Mouse (Mus musculus) lung, postnatal 0 days (tissue): ENCODE data around the gene Gm17019. TPM values are rescaled to one million over a fixed set of nuclear protein-coding genes. Genes with fewer than 3 reads are reported as not detected.
A peak's percentile ranks its signal among the peaks of the same experiment; 100 is the strongest.
"Not testable (repeated sequence)": the region's sequence is repeated elsewhere in the genome, so short reads cannot be mapped to it uniquely, and the experiment has no call there.

Source experiments
- ATAC-seq: fragments of 200-750 bp; cut with Nextera tagmentation; 2 replicates; pipeline ENCODE4 v1.8.0; 2017; ENCODE audit warnings: moderate library complexity
- DNase-seq: peaks from one replicate; pipeline ENCODE4 v3.0.0-alpha.2; 2016; ENCODE audit warnings: low spot score
- H3K27ac ChIP-seq: fragments of 300-500 bp; sonication (generic); 2 replicates; pipeline ENCODE4 v1.5.1; 2014; ENCODE audit warnings: antibody characterized with exemption, mild to moderate bottlenecking, low read length, mixed read lengths
- H3K27me3 ChIP-seq: fragments of 300-500 bp; sonication (generic); replicated peaks from 2 replicates; pipeline ENCODE4 v1.6.1; 2014; ENCODE audit warnings: low read length, mixed read lengths; ENCODE audit not compliant: insufficient read depth
- H3K36me3 ChIP-seq: fragments of 300-500 bp; sonication (generic); 2 replicates; pipeline ENCODE4 v1.6.1; 2014; ENCODE audit warnings: low read length, mixed read lengths; ENCODE audit not compliant: insufficient read depth
- H3K4me1 ChIP-seq: fragments of 300-500 bp; sonication (generic); 2 replicates; pipeline ENCODE4 v1.6.1; 2014; ENCODE audit warnings: antibody characterized with exemption, low read depth, low read length, mixed read lengths; ENCODE audit not compliant: insufficient read depth
- H3K4me2 ChIP-seq: fragments of 300-500 bp; sonication (generic); replicated peaks from 2 replicates; pipeline ENCODE4 v1.6.1; 2014; ENCODE audit warnings: low read depth, mild to moderate bottlenecking, low read length, moderate library complexity, mixed read lengths
- H3K4me3 ChIP-seq: fragments of 300-500 bp; sonication (generic); 2 replicates; pipeline ENCODE4 v1.5.1; 2014; ENCODE audit warnings: low read depth, low read length
- H3K9ac ChIP-seq: fragments of 300-500 bp; sonication (generic); replicated peaks from 2 replicates; pipeline ENCODE4 v1.6.1; 2014; ENCODE audit warnings: low read depth, mild to moderate bottlenecking
- H3K9me3 ChIP-seq: fragments of 300-500 bp; sonication (generic); 2 replicates; pipeline ENCODE4 v1.6.1; 2016; ENCODE audit warnings: low read length, mixed read lengths
- WGBS: fragments of 180-500 bp; shearing (Covaris S2); extraction: QIAGEN DNeasy Blood & Tissue Kit; methylation state at CpG from one replicate; pipeline ENCODE4 v1.1.7; 2014; 5-methylcytosine and 5-hydroxymethylcytosine counted together
- polyA plus RNA-seq: library from polyadenylated mRNA; unstranded; fragments of >200 nt; fragmentation: Nextera tagmentation; extraction: Ambion mirVana; gene quantifications from 2 replicates; pipeline ENCODE4 v1.2.1, GENCODE M21; 2015

The Gm17019 gene
- polyA plus RNA-seq, 1 experiment from 2014 or later = not detected

DNA sequence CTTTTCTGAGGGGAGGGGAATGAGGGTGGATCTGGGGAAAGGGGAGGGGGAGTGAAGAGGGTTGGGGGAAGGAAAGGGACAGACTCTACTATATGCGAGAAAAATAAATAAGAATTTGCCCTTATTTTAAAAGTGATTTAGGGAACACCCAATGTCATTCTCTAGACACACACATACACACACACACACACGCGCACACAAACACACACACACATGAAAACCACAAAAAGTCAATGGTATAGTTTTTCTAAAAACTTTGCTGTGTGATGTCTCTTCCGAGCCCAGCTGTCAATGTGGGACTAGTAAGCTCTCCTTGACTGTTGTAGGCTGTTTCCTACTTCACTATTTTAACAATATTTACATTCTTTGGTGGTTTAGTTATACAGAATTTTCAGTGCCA is 8.0 kb upstream of the Gm17019 start:
- not testable (repeated sequence) for H3K27me3 ChIP-seq, H3K4me1 ChIP-seq, ATAC-seq, H3K4me2 ChIP-seq, H3K9ac ChIP-seq, H3K4me3 ChIP-seq, DNase-seq, H3K36me3 ChIP-seq, H3K27ac ChIP-seq, H3K9me3 ChIP-seq
- WGBS = 55% methylated on average over 3 of the region's 4 CpGs

DNA sequence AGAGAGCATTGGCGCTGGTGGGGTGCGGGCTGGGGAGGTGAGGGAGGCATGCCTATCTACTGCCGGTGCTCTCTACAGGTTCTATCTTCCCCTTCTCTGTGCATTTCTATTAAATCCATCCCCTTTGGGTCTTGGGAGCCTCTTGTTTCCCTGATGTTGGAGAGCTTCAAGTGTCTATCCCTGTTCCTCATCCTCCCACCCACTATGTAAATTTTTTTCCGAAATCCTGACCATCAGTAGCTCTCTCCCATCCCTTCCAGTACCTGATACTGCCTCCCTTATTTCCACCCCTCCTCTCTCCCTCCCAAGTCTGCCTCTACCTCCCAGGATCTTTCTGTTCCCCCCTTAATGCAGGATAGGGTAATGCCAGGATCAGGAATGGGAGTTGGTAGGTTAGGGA is 7.2 kb upstream of the Gm17019 start:
- not testable (repeated sequence) for H3K27ac ChIP-seq, H3K27me3 ChIP-seq, H3K4me3 ChIP-seq, H3K4me1 ChIP-seq, H3K4me2 ChIP-seq, H3K9me3 ChIP-seq, H3K9ac ChIP-seq, H3K36me3 ChIP-seq
- peak; percentile 76 for ATAC-seq
- 81% methylated on average over 4 of the region's 4 CpGs for WGBS
- DNase-seq = peak; percentile 52

DNA sequence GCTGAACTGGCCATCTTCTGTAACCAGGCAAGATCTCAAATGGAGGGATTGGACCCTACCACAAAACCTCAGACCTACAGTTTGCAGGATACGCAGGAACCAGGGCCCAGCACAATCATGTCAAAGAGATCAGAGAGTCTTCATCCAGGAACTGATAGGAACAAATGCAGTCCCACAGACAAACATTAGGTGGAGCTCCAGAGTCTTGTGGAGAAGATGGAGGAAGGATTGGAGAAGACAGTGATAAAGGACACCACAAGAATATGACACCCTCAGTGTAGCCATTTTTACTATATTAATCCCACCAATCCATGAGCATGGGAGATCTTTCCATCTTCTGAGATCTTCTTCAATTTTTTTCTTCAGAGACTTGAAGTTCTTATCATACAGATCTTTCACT is 8.5 kb downstream of the Gm17019 start:
- H3K4me3 ChIP-seq, ATAC-seq: not testable (repeated sequence)

DNA sequence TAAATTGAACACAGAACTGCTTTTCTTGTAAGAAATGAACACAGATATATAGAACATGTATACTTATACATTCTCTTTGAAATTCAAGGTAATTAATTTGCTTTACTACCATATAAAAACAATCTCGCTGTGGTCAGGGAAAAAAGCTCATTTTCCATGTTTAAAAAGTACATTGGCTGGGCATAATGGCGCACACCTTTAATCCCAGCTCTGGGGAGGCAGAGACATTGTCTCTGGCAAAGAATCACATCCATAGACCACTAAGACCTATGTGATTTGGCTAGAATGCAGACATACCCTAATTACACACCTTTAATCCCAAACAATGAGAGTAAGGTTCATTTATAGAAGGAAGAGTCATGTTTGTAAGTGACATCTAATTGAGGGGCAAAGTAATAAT is 12.7 kb downstream of the Gm17019 start:
- not testable (repeated sequence) for H3K36me3 ChIP-seq, H3K27ac ChIP-seq, H3K9ac ChIP-seq, H3K27me3 ChIP-seq, H3K9me3 ChIP-seq, H3K4me3 ChIP-seq, ATAC-seq, H3K4me1 ChIP-seq, H3K4me2 ChIP-seq
- WGBS = 56% methylated on average over 2 of the region's 2 CpGs
- DNase-seq = peak; percentile 5

More for the DNA sequence above, 8.5 kb downstream of the Gm17019 start:
- not testable (repeated sequence) for H3K36me3 ChIP-seq, H3K9ac ChIP-seq, H3K4me2 ChIP-seq, H3K27ac ChIP-seq, H3K27me3 ChIP-seq, H3K9me3 ChIP-seq, H3K4me1 ChIP-seq, DNase-seq
- 100% methylated on average over 1 of the region's 1 CpGs for WGBS

DNA sequence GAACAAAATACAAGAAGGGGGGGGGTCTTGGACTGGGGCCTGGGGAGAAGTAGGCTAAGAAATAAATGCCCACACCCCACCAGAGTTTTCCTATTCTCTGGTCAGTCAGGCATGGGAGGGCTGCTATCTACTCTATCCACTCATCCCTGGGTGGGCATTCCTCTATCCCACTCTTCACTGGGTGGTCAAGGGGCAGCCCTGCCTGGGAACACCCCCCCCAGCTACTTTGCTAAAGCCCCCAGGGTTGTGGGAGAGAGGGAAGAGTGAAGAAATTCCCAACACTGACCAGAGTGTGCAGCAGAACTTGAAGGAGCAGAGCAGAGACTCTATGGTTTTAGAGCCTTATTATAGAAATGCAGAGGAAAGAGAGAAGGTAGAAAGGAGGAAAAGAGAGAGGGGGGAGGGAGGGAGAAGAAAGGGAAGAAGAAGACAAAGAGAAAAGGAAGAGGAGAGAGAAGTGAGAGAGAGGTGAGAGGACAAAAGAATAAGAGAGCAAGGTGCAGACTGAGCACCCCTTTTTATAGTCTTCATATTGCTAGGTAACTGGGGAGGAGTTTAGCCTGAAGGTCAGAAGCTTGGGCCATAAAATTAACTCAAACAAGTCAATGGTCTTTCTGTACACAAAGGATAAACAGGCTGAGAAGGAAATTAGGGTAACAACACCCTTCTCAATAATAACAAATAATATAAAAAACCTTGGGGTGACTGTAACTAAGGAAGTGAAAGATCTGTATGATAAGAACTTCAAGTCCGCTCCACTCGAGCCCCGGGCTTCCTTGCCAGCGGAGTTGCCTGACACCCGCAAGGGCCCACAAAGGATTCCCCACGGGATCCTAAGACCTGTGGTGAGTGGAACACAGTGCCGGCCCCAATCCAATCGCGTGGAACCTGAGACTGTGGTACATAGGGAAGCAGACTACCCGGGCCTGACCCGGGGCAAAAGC is 21.9 kb downstream of the Gm17019 start:
- WGBS = 79% methylated on average over 11 of the region's 11 CpGs
- ATAC-seq (peak; percentile 25; the same call in 1 of the 2 replicates), DNase-seq (peak; percentile 7)

DNA sequence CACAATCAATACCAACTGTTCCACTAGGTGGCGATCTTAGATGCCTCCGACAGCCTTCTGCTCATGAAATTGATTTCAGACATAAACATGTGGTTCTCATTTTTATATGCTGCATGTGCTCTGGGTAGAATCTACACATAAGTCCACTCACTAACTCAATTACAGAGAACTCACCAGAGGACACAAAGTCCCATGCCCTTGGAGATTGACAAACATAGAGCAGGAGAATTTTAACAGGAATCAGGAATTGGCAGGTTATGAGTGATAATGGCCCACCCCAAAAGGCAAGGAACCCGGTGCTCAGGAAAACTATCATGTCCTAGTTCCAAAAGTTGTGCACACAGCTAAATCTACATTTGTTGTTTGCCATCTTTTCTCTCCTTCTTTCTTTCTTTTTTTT is 25.9 kb downstream of the Gm17019 start:
- not testable (repeated sequence) for H3K27ac ChIP-seq, ATAC-seq
- 53% methylated on average over 3 of the region's 3 CpGs for WGBS

More for the DNA sequence above, 21.9 kb downstream of the Gm17019 start:
- H3K4me2 ChIP-seq, H3K27me3 ChIP-seq, H3K36me3 ChIP-seq, H3K4me3 ChIP-seq, H3K4me1 ChIP-seq, H3K9me3 ChIP-seq, H3K27ac ChIP-seq, H3K9ac ChIP-seq: not testable (repeated sequence)

DNA sequence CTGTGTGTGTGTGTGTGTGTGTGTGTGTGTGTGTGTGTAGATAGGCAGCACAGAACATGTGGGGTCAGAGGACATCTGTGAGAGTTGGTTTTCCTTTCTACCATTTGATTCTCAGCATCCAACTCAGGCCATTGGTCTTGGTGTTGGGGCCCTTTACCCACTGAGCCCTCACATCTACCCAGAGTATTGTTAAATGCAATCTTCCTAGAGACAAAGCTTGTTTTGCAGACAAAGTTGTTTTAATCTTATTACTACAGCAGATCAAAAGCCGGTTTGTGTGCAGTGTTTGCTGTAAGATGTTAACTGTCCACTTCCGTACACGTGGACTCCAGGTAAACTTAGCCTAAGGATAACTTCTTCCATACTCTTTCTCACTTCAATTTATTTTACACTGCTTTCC is 26.5 kb downstream of the Gm17019 start:
- H3K9me3 ChIP-seq, H3K27me3 ChIP-seq, H3K27ac ChIP-seq, H3K36me3 ChIP-seq, H3K4me3 ChIP-seq, H3K9ac ChIP-seq, ATAC-seq, H3K4me1 ChIP-seq, H3K4me2 ChIP-seq: not testable (repeated sequence)
- WGBS = 64% methylated on average over 3 of the region's 3 CpGs
- peak; percentile 4 for DNase-seq

More for the DNA sequence above, 25.9 kb downstream of the Gm17019 start:
- not testable (repeated sequence) for H3K9ac ChIP-seq, H3K9me3 ChIP-seq, H3K4me3 ChIP-seq, H3K4me2 ChIP-seq, H3K4me1 ChIP-seq, H3K27me3 ChIP-seq, H3K36me3 ChIP-seq
- peak; percentile 5 for DNase-seq

DNA sequence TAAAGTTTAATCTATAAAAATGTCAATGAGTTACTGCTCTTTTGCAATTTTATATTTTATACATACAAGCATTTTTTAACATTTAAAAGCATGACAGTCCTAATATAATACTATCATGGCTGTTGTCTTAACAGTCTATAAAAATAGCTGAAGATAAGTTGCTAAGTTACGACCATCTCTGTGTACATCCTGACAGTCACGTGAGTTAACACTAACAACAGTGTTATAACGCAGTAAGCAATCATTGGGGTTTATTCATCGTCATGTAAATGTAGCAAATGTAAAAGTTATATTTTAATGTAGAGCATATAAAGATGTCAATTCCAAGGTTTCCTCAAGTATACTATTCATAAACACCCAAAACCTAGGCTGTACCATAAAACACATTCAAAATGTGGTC is 27.2 kb downstream of the Gm17019 start:
- H3K4me1 ChIP-seq, H3K36me3 ChIP-seq, H3K9ac ChIP-seq, H3K27ac ChIP-seq, H3K27me3 ChIP-seq, H3K4me3 ChIP-seq, H3K4me2 ChIP-seq, H3K9me3 ChIP-seq, DNase-seq: not testable (repeated sequence)
- WGBS = 50% methylated on average over 2 of the region's 4 CpGs
- 0 out of 2 replicates have a peak, but pooled peaks have one; percentile 18 for ATAC-seq

DNA sequence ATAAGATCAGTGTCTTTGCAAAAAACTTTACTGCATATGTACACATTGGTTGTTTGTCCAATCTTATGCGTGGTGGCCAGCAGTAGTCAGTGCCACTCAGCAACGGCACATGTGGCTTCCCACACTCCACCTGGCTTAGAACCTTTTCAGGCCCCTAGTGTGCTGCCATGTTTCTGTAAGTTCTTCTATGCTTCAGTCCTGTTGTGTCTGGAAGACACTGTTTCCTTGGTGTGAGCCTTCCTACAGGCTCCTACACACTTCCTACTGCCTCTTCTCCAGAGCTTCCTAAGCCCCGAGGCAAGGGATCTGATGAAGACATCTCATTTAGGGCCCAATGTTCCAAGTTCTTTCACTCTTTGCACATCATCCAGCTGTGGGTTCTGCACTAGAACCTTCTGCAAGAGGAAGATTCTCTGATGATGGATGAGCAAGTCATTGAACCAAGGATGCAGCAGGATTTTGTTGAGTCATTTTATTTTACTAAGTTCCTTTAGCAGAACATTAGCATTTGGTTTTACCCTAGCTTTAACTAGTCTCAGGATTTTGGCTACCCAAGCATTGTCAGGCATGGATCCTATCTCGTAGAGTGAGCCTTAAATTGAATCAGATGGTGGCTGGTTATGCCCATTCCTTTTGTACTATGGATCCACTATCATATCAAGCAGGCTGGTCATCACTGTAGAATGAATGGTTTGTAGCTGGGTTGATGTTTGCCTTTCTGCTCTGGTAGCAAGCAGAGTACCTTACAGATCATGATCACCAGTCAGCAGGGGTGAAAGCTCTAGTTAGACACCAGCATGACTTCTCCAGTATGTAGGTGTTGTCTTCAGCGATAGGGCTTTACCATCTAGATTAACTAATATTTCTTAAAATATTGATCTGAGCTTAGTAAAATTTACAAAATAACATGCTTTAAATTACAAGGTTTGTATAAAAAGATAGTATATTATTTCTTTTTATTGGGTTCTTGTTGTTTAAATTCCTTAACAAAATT is 27.9 kb downstream of the Gm17019 start:
- not testable (repeated sequence) for H3K4me2 ChIP-seq, H3K9ac ChIP-seq, H3K27ac ChIP-seq, H3K4me1 ChIP-seq, H3K4me3 ChIP-seq, H3K9me3 ChIP-seq, H3K27me3 ChIP-seq, H3K36me3 ChIP-seq
- DNase-seq = peak; percentile 4
- peak; percentile 79 for ATAC-seq
- WGBS = 69% methylated on average over 5 of the region's 5 CpGs
